Mouse (Mus musculus) spleen, adult 2 months (tissue): ENCODE data around the gene 1110004F10Rik.

Experiments used
- CTCF ChIP-seq: fragments of 200-500 bp; IDR thresholded peaks from 2 replicates; pipeline ENCODE4 v1.5.1; 2011; ENCODE audit warnings: mild to moderate bottlenecking, inconsistent platforms; ENCODE audit not compliant: insufficient read depth, insufficient read length, insufficient replicate concordance; ENCODE audit errors: extremely low read depth
- POLR2A ChIP-seq: fragments of 200-500 bp; IDR thresholded peaks from 2 replicates; pipeline ENCODE4 v1.6.1; 2011; ENCODE audit warnings: low read depth, low read length, inconsistent platforms

DNA sequence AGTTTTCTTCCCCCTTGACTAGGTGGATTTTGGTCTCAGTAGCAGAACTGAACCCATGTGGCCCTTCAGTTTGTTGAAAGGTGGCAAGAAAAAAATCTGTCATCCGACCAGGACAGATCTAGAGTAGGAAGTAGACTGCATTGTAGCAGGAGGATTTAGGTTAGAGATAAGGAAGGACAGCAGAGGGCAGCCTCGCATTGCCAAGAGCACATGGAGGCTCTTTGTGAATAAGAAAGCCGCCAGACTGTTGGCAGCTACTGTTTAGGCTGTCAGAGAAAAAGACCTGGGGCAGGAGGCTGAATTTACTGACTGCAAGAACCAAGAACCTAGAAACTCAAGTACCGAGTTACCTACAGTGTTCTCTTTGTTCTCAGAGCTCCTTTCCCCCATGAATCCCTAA, 92.2 kb downstream of the 1110004F10Rik start:
- no peak for TF ChIP-seq CTCF
- TF ChIP-seq POLR2A, result no peak
